Mouse (Mus musculus) liver, adult 2 months (tissue): ENCODE results near the gene Ddx19b.

Source experiments
- CTCF ChIP-seq: fragments of 200-500 bp; IDR thresholded peaks from 2 replicates; pipeline ENCODE4 v1.5.1; 2011; ENCODE audit warnings: low read depth, low read length, control low read depth
- POLR2A ChIP-seq: fragments of 200-500 bp; IDR thresholded peaks from 2 replicates; pipeline ENCODE4 v1.6.1; 2011; ENCODE audit warnings: low read length, control low read depth; ENCODE audit not compliant: insufficient read depth; ENCODE audit errors: extremely low read depth

DNA sequence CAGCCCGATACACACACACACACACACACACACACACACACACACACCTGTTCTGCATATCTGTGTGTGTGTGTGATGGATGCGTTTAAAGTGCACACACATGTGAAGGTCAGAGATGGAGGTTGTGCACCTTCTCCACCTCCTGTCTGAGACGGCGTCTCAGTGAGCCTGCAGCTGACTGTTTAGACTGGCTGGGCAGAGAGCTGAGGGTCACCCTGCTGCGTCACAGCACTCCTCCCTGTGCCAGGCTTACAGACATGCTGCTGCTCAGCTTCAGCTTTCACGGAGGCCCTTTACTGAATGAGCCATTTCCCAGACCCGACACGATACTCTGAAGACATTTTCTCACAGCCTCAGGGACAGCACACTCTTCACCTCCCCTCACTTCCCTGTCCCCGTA is 41.5 kb downstream of the Ddx19b start:
- no peak for TF ChIP-seq CTCF
- TF ChIP-seq POLR2A, result no peak
